Mouse (Mus musculus): ENCODE measurements around the gene Serinc2. TPM values are rescaled to one million over a fixed set of nuclear protein-coding genes. Genes with fewer than 3 reads are reported as not detected.

The Serinc2 gene
- total and polyA plus RNA-seq, 3 experiments = 1.4 to 2.8 (median 1.8) TPM

GRCm38 (mm10) chr4:130296243-130296965 is 17.4 kb upstream of the Serinc2 start:
- intact Hi-C loops (cut with DNase I) = no loop called here

GRCm38 (mm10) chr4:130295047-130295745 is 16.2 kb upstream of the Serinc2 start:
- Histone ChIP-seq H3K27ac (no peak overlapping the region), H3K9ac (ENCODE audit: low read depth, low read length) (no peak overlapping the region), H3K4me3 (no peak overlapping the region), H3K36me3 (ENCODE audit: control insufficient read depth, insufficient read depth, low read length) (no peaks in the 10 kb centered on the region), H3K79me2 (replicated peaks; ENCODE audit: control insufficient read depth, insufficient read depth, low read length) (no peaks in the 10 kb centered on the region), H3K27me3 (ENCODE audit: control insufficient read depth, insufficient read depth, low read length) (no peaks in the 10 kb centered on the region), H3K4me1 (ENCODE audit: control insufficient read depth, insufficient read depth, low read length) (peaks cover 4% of the 10 kb centered on the region; the same call in 1 of the 2 replicates)
- WGBS = 45% methylated on average over 23 of the region's 23 CpGs
- DNase-seq = no peak
- TF ChIP-seq CTCF (IDR thresholded peaks at IDR 0.05) (peak; percentile 52), EP300 (IDR thresholded peaks at IDR 0.05; ENCODE audit: insufficient read depth, low read depth, low read length) (0 out of 2 replicates have a peak, but pooled peaks have one; percentile 15), POLR2A (IDR thresholded peaks at IDR 0.05; ENCODE audit: insufficient read depth, low read depth, low read length) (no peak)
- intact Hi-C loops (cut with DNase I) = no loop called here

More at GRCm38 (mm10) chr4:130296243-130296965, 17.4 kb upstream of the Serinc2 start:
- Histone ChIP-seq H3K4me1 (ENCODE audit: control insufficient read depth, insufficient read depth, low read length) (peaks cover 4% of the 10 kb centered on the region; the same call in 1 of the 2 replicates), H3K79me2 (replicated peaks; ENCODE audit: control insufficient read depth, insufficient read depth, low read length) (no peaks in the 10 kb centered on the region), H3K27ac (no peak overlapping the region), H3K4me3 (no peak overlapping the region), H3K27me3 (ENCODE audit: control insufficient read depth, insufficient read depth, low read length) (no peaks in the 10 kb centered on the region), H3K36me3 (ENCODE audit: control insufficient read depth, insufficient read depth, low read length) (no peaks in the 10 kb centered on the region), H3K9ac (ENCODE audit: low read depth, low read length) (no peak overlapping the region)
- DNase-seq = no peak
- WGBS = 86% methylated on average over 13 of the region's 13 CpGs
- TF ChIP-seq POLR2A (IDR thresholded peaks at IDR 0.05; ENCODE audit: insufficient read depth, low read depth, low read length) = no peak
- TF ChIP-seq CTCF (IDR thresholded peaks at IDR 0.05) = no peak
- TF ChIP-seq EP300 (IDR thresholded peaks at IDR 0.05; ENCODE audit: insufficient read depth, low read depth, low read length) = no peak

- H3K36me3 ChIP-seq (ENCODE audit: control insufficient read depth, insufficient read depth, low read length) = no peaks in the 10 kb centered on the region
- no peak for TF ChIP-seq CTCF (IDR thresholded peaks at IDR 0.05)
- no peak for TF ChIP-seq POLR2A (IDR thresholded peaks at IDR 0.05; ENCODE audit: insufficient read depth, low read depth, low read length)
- TF ChIP-seq EP300 (IDR thresholded peaks at IDR 0.05; ENCODE audit: insufficient read depth, low read depth, low read length) = no peak
- 71% methylated on average over 8 of the region's 8 CpGs for WGBS
- no peak for DNase-seq
- no peaks in the 10 kb centered on the region for H3K79me2 ChIP-seq (replicated peaks; ENCODE audit: control insufficient read depth, insufficient read depth, low read length)
- intact Hi-C loops (cut with DNase I) = no loop called here
- H3K27me3 ChIP-seq (ENCODE audit: control insufficient read depth, insufficient read depth, low read length) = no peaks in the 10 kb centered on the region
- peaks cover under 1% of the 10 kb centered on the region; the same call in 1 of the 2 replicates for H3K4me1 ChIP-seq (ENCODE audit: control insufficient read depth, insufficient read depth, low read length)
- H3K9ac ChIP-seq (ENCODE audit: low read depth, low read length) = no peak overlapping the region
- no peak overlapping the region for H3K4me3 ChIP-seq
- no peak overlapping the region for H3K27ac ChIP-seq
Measured at GRCm38 (mm10) chr4:130294513-130294912, 15.5 kb upstream of the Serinc2 start.

GRCm38 (mm10) chr4:130292271-130292670 is 13.3 kb upstream of the Serinc2 start:
- 1% methylated on average over 4 of the region's 4 CpGs for WGBS
- Histone ChIP-seq H3K9ac (ENCODE audit: low read depth, low read length) (no peak overlapping the region), H3K4me3 (no peak overlapping the region), H3K27me3 (ENCODE audit: control insufficient read depth, insufficient read depth, low read length) (no peaks in the 10 kb centered on the region), H3K36me3 (ENCODE audit: control insufficient read depth, insufficient read depth, low read length) (no peaks in the 10 kb centered on the region), H3K4me1 (ENCODE audit: control insufficient read depth, insufficient read depth, low read length) (no peaks in the 10 kb centered on the region), H3K27ac (no peak overlapping the region), H3K79me2 (replicated peaks; ENCODE audit: control insufficient read depth, insufficient read depth, low read length) (no peaks in the 10 kb centered on the region)
- intact Hi-C loops (cut with DNase I) = loop anchor here (1.0 kb wide), 2 partner anchors 28 to 93 kb away; no protein-coding TSS in a partner anchor
- peak; percentile 60 to 77 for DNase-seq
- 0 out of 2 replicates have a peak, but pooled peaks have one; percentile 56 for TF ChIP-seq EP300 (IDR thresholded peaks at IDR 0.05; ENCODE audit: insufficient read depth, low read depth, low read length)
- TF ChIP-seq CTCF (IDR thresholded peaks at IDR 0.05) = peak; percentile 94
- no peak for TF ChIP-seq POLR2A (IDR thresholded peaks at IDR 0.05; ENCODE audit: insufficient read depth, low read depth, low read length)

GRCm38 (mm10) chr4:130289824-130290223 is 10.8 kb upstream of the Serinc2 start:
- Histone ChIP-seq H3K4me1 (ENCODE audit: control insufficient read depth, insufficient read depth, low read length) (no peaks in the 10 kb centered on the region), H3K4me3 (no peak overlapping the region), H3K79me2 (replicated peaks; ENCODE audit: control insufficient read depth, insufficient read depth, low read length) (no peaks in the 10 kb centered on the region), H3K27ac (no peak overlapping the region), H3K36me3 (ENCODE audit: control insufficient read depth, insufficient read depth, low read length) (no peaks in the 10 kb centered on the region), H3K27me3 (ENCODE audit: control insufficient read depth, insufficient read depth, low read length) (no peaks in the 10 kb centered on the region), H3K9ac (ENCODE audit: low read depth, low read length) (no peak overlapping the region)
- no peak for DNase-seq
- TF ChIP-seq POLR2A (IDR thresholded peaks at IDR 0.05; ENCODE audit: insufficient read depth, low read depth, low read length) (no peak), EP300 (IDR thresholded peaks at IDR 0.05; ENCODE audit: insufficient read depth, low read depth, low read length) (no peak), CTCF (IDR thresholded peaks at IDR 0.05) (no peak)
- intact Hi-C loops (cut with DNase I) = no loop called here
- WGBS = 69% methylated on average over 3 of the region's 3 CpGs

Measured in heart, adult 2 months (tissue).